Mouse (Mus musculus) right cerebral cortex, postnatal 25 days (tissue): ENCODE data around the gene Pcgf3.
A peak's percentile ranks its signal among the peaks of the same experiment; 100 is the strongest.
"Not testable (repeated sequence)": the region's sequence is repeated elsewhere in the genome, so short reads cannot be mapped to it uniquely, and the experiment has no call there.

Experiments used
- DNase-seq: peaks from one replicate; pipeline ENCODE4 v3.0.0; 2022

Pcgf3 gene

DNA sequence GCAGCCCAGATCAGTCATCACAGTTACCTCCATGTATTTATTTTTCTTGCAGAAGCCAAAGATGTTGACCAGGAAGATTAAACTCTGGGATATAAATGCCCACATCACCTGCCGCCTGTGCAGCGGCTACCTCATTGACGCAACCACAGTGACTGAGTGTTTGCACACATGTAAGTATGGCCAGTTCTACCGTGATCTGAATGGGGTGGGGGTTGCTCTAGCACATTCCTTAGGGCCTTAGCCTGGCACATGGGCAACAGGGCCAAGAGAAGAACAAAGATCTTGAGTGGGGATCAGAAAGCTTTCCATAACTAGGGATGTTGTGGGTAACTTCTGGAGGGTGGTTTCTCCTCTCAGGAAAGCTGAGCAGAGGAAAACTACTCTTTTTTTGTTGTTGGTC, 12.7 kb downstream of the Pcgf3 start:
- no peak for DNase-seq

DNA sequence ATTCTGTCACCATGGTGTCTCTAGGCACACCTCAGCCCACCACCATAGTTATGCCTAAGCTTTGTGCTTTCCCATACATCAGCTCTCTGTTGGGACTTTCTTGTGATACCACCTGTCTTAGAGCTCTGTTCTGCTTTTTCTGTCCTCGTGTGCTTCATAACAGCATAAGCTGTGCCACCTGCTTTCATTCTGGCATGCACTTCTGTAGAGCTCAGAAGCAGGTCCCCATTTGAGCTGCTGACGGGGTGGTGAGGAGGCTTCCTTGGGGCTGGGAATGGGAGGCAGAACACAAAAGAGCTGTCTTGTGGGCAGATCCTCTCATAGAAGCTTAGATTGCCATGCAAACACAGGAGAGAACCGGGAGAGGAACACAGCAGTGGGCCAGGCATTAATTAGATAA, 14.9 kb downstream of the Pcgf3 start:
- peak; percentile 22 for DNase-seq

DNA sequence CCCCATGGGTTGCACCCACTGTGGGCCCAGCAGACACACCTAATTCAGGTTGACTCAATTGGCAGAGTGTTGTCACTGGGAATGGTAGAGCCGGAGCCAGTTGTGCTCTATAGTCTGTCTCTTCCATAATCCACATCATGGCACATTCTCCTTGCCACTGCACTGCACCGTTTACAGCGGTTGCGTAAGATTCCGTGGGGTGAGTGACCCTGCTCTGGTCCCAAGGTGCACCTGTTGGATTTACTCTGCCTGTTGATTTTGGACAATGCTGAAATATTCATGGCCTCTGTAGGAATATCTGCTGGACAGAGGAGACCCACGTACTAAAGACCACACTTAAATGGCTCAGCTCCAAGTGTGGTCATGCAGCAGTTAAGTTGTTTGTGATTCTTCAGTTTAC, 22.0 kb downstream of the Pcgf3 start:
- DNase-seq, result no peak

DNA sequence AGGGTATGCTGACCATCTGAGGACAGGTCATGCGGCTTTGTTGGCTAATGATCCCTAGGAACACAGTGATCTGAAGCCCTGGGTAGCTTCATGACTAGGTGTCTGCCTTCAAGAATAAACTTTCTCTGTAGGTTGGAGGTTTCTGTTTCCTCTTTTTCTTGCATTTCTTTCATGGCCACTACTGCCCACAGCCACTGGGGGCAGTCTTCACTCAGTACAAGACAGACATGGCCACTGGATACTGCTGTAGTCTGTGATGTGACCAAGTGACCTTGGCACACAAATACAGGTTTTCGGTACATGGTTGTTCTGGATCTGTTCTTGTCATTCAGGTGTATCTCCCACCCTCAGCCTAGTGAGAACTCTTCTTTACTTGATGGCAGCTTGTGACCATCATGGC, 24.2 kb downstream of the Pcgf3 start:
- DNase-seq, result no peak

DNA sequence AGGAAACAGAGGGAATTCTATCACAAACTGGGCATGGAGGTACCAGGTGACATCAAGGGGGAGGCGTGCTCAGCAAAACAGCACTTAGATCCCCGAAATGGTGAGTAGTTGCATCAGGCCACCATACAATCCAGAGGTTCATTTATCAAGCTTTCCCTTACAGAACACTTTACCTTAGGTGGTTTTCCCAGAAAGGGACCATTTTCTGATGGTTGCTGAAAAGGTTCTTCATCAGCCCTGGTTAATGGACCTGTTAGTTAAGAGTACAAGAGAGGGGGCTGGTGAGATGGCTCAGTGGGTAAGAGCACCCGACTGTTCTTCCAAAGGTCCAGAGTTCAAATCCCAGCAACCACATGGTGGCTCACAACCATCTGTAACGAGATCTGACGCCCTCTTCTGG, 25.1 kb downstream of the Pcgf3 start:
- DNase-seq, result not testable (repeated sequence)

DNA sequence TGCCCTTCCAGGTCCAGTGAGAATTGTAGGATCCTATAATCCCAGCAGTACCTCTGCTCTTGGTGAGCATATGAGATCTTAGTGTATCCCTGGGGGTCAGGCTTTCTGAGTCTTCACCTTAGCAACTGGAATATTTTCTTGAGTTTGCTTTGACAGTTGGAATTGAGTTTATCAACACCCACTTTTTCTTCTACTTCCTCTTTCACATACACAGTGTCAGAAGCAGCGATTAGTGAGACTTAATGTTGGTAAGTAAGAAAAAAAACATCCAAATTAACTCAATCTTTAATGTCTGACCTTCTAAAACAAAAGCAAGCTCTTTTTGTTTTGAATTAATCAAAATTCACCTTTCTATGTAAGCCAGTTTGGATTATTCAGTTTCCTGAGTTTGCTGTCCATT, 40.5 kb downstream of the Pcgf3 start:
- DNase-seq, result no peak

DNA sequence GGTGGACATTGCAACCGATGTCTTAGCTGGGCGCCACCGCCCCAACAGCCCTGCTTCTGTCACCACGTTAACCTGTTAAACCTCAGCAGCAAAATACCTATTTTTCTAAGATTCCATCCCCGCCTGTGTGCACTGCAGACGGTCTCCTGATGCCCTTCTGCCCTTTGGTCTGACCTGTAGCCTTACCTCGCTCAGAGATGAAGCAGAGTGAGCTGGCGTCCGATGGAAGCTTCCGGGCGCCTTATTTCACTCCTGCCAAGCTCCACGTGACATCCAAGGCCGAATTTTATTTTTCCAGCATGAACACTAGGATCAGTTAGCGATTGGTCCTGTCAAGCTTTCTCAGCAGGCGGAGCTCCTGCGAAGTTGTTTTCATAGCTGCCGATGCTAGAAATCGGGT, 41.3 kb downstream of the Pcgf3 start:
- DNase-seq, result no peak

DNA sequence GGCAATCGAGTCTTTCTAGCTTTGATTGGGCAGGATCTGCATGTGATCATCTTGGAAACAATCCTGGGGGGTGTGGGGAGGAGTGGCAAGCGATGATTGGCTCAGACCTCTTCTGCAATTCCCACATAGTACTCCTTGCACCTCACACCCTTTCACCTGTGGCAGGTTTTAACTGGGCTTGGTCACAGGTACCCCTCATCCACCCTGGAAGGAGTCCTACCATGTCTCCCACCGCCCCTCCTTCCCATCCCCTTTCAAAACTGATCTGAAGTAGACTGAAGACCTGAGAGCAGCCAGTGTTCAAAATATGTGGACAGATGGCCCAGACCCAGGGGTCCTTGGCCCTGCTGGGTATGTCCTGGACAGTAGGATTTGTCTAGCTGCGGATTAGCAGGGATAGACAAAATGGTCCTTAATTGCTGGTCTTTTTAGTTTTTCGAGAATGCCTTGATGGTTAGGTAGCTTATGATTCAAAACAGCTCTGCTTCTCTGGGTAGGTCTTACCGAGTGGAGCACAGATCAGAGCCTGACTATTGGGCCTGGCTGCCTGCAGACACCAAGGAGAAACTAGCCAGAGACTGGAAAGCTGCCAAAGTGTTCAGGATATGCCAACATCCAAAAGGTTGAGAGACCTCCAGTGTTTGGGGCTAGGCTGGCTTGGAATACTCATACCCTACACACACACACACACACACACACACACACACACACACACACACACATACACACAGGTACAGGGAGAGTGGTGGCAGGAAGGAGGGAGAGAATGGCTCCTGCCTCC, 54.7 kb downstream of the Pcgf3 start:
- DNase-seq, result no peak

DNA sequence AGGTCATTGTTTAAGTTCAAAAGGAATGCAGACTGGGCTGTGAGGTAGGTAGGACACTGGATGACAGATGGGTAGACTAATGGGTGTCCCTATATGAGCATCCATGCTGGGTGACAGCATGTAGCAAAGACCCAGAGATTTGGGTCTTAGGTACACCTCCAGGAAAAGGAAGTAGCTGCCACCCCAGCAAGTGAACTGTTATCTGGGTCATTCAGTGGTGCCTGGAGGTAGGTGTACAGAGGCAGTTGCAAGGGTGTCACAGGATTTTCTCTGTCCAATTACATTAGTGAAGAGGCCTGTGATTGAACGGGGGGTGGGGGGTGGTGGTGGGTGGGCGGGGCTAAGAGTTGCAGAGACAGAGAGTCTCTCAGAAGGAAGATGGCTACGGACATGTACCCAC, 55.6 kb downstream of the Pcgf3 start:
- DNase-seq, result no peak

DNA sequence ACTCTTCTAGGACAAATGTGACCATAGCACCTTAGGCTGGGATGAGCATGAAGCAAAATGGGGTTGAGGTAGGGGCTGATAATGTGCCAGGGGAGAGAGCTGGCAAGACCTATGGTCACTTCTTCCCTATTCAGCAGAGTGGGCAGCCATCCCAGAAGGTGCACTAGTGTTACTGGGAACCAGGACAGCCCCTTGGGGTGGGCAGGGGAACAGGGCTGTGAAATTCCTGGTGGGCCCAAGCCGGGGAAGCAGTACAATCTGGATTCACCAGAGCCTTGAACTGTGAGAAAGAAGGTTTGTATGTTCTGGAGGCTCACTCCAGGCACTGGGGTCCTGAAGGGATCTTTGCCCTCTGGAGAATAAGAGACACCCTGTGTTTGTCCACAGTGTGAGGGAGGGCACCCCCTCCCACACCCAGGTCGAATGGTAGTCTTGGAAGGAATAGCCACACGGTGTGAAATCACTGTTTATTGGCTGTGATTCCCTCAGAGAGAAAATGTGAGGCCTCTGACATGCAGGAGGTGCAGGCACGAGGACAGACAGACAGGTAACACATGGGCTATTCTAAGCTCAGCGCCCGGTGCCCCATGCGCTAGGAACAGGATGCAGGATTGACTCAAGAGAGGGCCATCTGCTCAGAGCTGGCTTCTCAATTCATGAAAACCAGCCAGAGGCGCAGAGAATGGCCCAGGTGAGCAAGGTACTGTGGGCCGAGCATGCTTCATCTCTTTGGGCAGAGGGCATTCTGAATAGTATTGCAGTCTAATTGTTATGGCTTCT, 57.3 kb downstream of the Pcgf3 start:
- no peak for DNase-seq

DNA sequence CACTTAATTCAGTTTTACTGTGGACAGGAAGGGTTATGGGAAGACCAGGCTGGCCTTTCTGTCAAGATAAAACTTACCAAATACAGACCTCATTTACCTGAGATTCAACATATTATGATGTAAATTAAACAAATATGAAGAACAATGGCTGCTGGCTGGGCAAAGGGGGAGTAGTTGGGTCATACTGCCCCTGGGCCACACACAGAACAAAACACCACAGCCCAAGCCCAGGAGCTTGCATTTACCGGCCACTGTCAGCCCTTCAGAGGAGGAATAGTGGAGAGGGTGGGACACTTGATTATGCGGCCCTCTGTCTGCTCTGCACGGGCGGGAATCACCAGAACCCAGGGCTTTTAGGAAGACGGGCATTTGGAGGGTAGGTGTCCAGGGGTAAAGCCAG, 57.9 kb downstream of the Pcgf3 start:
- no peak for DNase-seq

DNA sequence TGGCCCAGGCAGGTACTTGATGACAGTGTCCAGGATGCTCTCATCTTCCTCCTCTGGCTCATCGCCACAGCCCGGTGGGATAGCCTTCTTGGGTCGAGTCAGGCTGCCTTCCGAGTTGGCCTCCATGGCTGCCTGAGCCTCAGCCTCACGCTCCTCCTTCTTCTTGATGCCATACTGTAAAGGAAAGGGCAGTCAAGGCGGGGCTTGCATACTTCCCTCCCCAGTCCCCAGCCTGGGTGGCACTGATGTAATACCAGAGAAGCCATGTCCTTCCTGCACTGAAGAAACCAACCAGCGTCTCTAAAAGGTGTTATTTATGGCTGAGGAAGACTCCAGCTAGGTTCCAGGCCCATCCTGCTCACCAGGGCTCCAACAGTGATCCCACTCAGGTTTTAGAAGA, 59.1 kb downstream of the Pcgf3 start:
- no peak for DNase-seq

DNA sequence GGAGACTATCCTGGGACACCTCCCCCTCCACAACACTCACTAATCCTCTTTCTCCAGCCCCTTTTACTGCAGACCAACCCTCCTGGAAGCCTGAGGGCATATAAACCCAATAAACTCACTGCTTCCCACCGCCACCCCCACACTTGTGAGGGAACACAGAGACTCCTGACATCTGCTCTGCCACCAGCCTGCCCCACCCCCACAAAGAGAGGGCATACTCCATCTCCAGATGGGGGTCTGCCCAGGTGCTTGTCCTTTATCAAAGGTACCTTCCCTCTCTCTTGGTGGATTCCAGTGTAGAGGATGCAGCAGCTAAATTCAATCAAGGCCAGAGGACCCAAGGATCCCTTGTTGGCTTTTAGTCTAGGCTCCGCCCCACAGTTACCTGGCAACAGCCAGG, 60.0 kb downstream of the Pcgf3 start:
- DNase-seq, result no peak

DNA sequence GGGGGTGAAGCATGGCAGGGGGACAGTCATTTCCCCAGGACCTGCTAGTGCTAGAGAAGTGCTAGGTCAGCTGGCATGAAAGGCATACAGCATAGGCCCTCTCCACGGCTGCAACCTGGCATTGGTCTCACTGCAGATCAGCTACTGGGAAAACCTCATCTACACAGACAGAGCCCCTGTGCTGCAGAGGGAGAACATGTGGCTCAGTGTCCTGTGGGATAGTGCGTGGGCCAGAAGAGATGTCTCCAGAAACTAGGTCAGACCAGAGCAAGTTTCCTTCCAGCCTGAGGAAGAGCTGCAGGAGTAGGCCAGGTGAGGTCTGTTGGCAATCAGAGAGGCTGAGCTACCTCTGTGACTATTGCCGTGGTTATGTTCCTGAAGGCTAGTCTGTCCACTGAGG, 60.9 kb downstream of the Pcgf3 start:
- no peak for DNase-seq

DNA sequence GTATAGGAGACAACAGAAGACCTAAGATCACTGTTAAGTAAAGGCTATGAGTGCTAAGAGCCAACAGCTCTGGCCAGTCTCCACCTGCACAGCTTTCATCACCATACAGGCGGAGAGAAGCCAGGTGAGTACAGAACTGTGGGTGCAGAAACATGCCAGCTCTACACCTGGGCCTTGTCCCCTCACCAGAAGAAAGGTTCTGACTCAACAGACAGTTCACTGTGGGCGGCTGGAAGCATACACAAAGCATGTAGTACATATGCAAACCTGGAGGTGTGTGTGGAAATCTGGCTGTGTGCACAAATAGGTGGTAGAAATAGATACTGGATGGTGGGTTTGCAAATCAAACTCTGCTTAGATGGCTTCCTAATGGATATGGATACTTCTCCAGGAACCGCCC, 61.6 kb downstream of the Pcgf3 start:
- peak; percentile 48 for DNase-seq

DNA sequence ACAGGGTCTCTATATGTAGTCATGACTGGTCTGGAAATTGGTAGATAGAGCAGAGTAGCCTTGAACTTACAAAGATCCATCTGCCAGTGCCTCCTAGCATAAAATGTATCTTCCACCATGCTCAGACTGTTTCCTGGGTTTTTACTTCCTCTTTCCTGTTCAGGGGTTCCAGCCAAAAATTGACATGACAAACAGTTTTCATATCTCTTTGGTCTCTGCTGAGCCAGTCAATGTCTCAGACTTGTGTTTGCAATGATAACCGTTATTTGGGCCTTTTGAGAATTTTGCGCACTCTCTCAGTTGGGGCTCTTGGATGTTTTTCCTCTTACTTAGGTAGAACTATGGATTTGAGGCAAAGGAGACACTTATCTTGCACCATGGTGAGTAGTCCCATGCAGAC, 73.2 kb downstream of the Pcgf3 start:
- DNase-seq, result no peak

DNA sequence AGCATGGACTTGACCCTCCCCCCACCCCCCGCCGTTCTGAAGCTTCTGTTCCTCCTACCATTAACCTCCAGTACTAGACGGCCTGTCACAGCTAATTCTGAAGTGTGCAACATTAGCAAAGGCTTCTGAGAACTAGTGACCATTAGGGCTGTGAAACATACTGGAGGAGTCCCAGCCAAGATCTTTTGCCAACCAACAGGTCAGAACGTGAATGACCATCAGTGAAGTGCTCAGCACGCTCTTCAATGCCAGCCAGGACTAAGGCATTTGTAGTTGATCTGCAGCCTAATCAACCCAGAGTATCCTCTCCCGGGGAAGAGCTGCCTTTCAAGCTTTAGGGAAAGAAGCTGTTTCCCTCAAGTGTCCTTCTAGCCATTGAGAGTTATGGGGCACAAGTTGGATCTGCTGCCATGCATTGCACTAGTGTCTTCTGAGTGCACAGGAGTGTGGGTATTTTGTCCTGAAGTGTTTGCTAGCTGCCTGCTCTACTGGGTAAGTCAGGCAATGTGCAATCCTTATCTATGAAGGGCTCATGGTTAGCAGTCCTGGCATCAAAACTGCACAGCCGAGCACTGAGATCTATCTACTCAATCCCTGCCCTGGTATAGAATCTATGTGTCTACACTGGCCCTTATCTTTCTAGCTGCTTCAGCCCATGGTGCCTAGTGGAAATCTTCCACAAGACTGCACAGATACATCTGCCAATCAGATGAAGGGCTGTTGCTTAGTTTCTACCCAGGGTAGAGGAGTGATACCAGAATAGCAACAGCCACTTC, 82.7 kb downstream of the Pcgf3 start:
- DNase-seq, result no peak

DNA sequence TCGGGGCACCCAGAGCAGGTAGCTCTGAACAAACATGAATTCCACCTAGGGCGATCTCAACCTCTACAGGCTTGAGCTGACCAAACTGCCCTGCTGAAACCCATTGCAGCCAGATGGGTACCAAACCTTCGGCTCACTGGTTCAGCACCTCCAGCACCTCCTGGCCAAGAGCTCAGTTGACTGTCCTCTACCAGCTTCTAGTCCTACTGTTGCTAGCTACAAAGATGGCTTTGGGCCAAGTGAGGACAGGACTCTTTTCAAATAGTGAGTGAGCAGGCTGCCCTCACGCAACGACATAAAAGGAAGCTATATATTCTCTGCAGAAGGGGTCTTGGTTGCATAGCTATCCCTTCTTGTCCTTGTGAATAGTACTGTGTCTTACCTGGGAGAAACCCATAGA, 86.6 kb downstream of the Pcgf3 start:
- DNase-seq, result no peak

DNA sequence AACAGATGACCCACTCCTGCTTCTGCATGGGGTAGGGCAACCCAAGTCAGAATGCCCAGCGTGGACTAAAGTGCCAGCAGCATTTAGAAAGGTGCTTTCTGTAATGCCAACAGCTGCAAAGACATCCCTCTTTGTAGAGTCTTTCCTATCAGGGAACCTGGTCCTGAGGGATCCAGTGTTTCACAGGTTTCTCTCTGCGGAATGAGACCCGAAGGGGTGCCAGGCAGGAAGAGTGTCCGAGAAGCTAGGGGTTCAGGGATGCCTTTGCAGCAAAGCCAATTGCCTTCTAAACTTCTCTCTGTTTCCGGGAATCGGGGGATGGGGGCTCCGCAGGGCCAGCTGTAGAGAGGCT, 88.1 kb downstream of the Pcgf3 start:
- no peak for DNase-seq

DNA sequence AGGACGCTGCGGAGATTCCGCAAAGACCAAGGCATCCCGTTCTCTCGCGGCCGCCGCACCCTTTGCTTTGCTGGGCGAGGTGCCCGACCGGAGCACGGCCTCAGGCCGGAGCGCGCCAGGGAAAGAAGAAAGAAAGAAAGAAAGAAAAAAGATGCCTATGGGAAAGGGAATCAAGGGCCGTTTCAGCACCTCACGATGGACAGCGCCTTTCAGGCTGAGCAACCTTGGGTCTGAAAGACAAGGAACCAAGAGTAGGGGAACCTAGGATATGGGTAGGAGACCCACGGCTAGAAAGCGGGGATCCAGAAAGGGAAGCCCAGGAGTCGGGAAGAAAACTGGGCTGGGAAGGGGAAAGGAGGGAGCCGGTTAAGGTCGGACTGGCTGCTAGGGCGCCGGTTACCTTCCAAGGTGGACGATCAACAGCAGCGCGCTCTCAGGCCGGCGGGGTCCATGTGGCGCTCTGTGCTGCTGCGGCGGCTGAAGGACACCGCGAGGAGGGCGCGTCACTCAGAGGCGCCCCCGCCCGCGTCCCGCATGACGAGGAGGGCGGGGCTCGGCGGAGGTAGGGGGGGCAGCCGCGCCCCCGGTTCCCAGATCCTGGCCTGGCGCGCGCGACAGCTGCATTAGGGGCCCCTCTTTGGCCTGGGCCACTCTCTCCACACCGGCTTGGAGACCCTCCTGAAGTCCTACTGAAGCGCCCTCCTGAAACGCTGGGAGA, 88.6 kb downstream of the Pcgf3 start, which contains the start of gene Cplx1:
Cplx1 (minus strand) TSS at position 536 of the 718 bp plus-strand sequence.
- peak; percentile 81 for DNase-seq

DNA sequence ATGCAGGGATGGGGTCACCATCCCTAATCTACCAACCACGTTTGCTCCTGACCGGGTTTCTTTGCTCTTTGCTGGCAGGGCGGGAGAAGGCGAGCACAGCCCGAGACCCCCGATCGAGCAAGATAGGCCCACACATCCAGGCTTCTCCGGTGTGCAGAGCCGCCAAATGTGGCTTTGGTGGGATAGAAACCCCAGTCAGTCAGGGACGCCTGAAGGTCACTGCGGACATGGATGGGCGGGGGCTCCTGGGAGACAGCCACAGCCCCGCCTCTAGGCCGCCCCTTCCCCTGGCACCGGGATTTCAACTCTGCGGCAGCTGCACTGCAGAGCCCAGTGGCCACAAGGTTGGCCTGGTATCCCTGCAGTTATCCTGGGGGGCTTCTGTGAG, 89.2 kb downstream of the Pcgf3 start:
- no peak for DNase-seq

DNA sequence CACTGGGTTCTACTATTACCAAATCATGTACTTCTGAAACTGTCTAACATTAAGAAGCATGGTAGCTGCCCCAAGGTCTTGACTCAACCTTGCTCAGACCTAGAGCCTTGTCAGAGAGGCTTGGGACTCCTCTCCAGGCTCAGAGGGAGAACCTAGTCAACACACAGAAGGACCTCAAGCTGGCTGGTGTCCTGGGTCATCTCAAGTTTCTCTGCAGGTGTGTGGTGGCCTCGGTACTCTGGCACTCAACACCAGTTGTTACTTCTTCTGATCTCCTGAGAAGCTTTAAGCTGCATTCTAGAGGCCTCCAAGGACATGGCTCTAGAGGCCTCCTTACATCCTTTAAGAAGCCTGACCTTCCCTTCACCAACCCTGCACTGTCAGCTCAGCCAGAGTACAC, 93.0 kb downstream of the Pcgf3 start:
- DNase-seq, result no peak
